Mouse (Mus musculus): ENCODE data around the gene Ston2.
A peak's percentile ranks its signal among the peaks of the same experiment; 100 is the strongest.

Ston2 gene

GRCm38 (mm10) chr12:91666607-91667006, 121.6 kb downstream of the Ston2 start:
- DNase-seq (ENCODE audit: inconsistent age in 2 of 2, low spot score in 1 of 2), result no peak

GRCm38 (mm10) chr12:91665431-91665830, 122.8 kb downstream of the Ston2 start:
- DNase-seq (ENCODE audit: inconsistent age in 2 of 2, low spot score in 1 of 2), result no peak

DNA sequence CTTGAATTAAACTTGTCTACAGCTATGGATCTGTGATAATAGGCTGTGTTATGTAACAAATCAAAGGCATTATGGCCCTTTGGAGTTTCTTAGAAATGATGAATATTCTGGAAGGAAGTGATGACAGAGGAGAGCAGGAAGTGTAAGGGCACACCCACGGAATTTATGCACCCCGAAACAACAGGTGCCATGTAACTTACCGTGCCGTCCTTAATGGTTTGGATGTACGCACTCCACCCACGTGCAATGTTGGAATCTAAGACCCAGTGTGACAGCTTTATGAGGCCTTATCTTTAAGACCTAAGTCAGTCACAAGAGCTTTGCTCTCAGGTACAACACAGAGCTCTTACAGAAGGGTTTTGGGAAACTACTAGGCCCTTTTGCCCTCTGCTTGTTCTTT, 124.9 kb downstream of the Ston2 start:
- no peak for DNase-seq (ENCODE audit: inconsistent age in 2 of 2, low spot score in 1 of 2)

GRCm38 (mm10) chr12:91662844-91663243, 125.3 kb downstream of the Ston2 start:
- DNase-seq (ENCODE audit: inconsistent age in 2 of 2, low spot score in 1 of 2), result no peak

DNA sequence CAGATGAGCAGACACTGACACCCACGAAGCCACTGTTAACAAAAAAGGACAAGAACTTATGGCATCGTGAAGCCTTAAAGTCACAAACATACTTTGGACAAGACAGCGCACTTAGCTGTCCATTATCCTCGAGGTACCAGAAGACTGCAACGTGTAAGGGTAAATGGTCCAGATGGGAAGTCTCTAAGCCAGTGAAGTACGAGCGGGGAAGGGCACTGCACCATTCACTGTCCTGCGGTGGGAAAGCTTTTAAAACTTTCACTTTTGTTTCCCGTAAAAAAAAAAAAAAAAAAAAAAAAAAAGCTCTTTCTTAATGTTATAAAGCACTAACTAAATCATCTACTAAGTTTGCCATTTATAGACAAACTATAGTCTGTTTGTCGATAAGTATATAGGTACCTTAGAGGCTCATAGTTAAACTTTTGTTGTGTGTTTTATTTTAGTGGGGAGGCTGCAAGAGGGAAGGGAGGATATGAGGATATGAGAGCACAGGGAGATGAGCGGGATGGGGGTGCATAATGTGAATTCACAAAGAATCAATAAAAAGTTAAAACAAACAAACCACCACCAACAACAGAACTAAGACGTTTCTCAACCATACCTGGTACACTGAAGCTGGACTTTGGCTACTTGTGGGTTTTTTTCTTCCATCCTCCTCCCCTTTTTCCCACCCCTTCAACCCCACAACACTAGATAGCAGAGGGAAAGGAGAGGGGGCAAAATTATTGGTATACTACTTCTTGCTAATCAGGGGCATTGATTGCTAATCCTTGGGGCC, 127.4 kb downstream of the Ston2 start:
- DNase-seq (ENCODE audit: inconsistent age in 2 of 2, low spot score in 1 of 2), result no peak

DNA sequence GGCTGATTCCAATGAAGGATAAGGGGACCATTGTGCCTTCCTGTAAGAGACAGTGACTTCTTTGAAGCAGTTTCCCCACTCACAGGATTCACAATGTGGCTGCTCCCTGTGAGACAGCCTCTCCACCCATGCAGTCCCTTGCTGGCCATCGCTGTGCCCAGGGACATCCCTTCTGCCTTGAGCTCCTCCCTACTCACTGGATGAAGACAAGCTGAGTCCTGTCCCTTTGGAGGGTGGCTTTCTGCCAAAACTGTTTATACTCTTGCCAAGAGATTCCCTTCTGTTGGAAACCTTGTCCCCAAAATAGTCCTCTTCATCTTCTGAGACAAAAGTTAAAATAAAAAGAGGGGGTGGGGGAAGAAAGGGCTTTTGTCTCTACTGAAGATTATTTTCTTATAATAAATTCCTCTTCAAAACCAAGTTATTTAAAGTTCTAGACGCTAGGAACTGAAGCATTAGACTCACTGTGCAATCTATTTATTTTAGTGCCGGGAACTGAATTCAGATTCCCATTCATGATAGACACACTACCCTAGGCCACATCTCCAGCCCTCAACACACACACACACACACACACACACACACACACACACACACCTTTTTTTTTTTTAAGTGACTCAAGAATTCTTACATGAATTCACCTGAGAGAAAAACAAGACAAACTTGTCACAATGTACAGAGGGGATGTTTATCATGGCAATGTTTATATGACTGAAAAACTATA, 133.6 kb downstream of the Ston2 start:
- DNase-seq (ENCODE audit: inconsistent age in 2 of 2, low spot score in 1 of 2), result peak in 1 of 2 experiments; percentile 84

DNA sequence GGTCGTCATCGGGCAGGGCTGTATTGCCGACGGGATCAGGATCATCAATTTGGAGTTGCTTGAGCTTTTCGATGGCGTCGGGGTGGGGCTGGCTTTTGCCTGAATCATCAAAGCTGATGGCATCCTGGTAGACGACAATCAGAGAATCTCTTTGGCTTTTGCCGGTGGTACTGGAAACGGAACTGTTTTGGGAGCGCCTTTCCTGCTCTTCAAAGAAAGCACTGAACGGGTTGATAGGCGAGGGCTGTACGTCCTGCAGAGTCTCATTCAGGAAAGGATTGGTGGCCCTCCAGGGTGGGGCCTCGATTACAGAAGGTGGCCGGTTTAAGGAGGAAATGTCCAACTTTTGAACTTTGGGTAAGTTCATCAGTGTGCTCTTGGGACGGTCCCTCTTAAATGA, 139.8 kb downstream of the Ston2 start:
- DNase-seq (ENCODE audit: inconsistent age in 2 of 2, low spot score in 1 of 2), result no peak

DNA sequence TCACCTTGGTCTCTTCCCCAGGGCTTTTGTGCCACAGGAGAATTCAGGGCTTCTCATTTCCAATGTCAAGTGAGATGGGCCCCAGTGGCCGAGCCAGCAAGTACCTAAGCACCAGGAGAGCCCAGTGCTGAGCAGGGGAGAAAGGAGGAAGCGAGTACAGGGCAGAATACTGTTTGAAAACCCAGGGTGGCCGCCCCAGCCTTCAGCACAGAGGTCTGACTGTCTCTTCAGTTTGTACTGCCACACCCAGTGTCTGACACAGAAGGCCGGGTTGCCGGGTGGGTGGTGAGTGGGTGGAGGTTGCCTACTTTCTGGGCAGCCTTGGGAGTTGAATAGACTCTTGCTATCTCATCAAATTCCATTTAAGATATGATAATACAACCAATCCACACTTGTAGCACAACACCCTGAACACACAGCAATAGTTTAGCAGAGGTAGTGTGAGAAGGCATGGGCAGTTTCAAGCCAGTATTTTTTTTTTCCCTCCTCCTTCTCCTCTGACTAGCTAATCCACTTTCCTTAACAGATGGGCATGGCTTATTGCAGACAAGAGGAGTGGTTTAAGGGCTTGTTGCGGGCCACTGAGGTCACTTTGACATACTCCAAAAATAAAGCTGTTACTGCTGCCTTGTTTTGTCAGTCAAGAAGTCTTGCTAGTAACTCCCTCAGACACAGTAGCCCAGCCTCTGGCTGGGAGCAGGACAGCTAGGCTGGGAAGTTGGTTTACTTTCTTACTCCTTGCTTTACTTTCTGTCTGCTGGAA, 142.6 kb downstream of the Ston2 start:
- no peak for DNase-seq (ENCODE audit: inconsistent age in 2 of 2, low spot score in 1 of 2)

DNA sequence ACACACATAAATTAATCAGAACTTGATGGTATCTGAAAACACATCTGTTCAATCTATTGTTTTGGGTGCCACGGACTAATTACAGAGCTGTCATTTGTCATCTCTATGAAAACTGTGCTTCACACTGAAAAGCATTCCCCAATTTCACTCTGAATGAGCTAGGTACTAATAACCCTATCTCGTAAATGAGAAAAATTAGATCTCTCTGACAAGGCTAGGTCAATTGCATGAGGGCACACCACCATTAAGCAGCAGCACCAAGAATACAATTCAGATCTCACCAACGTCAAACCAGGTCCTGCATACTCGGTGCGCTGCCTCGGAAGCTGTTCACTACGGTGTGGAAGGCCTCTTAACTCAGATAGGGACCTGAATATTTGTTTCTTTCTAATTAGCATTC, 145.0 kb downstream of the Ston2 start:
- no peak for DNase-seq (ENCODE audit: inconsistent age in 2 of 2, low spot score in 1 of 2)

- no peak for DNase-seq (ENCODE audit: inconsistent age in 2 of 2, low spot score in 1 of 2)
These were observed 145.6 kb downstream of the Ston2 start for GRCm38 (mm10) chr12:91642426-91643093.

- DNase-seq (ENCODE audit: inconsistent age in 2 of 2, low spot score in 1 of 2), result peak in 1 of 2 experiments; percentile 75
These were observed 146.5 kb downstream of the Ston2 start for GRCm38 (mm10) chr12:91641631-91642141.

GRCm38 (mm10) chr12:91641133-91641532, 147.1 kb downstream of the Ston2 start:
- no peak for DNase-seq (ENCODE audit: inconsistent age in 2 of 2, low spot score in 1 of 2)

GRCm38 (mm10) chr12:91640712-91641111, 147.5 kb downstream of the Ston2 start:
- peak; percentile 37 to 84 for DNase-seq (ENCODE audit: inconsistent age in 2 of 2, low spot score in 1 of 2)

DNA sequence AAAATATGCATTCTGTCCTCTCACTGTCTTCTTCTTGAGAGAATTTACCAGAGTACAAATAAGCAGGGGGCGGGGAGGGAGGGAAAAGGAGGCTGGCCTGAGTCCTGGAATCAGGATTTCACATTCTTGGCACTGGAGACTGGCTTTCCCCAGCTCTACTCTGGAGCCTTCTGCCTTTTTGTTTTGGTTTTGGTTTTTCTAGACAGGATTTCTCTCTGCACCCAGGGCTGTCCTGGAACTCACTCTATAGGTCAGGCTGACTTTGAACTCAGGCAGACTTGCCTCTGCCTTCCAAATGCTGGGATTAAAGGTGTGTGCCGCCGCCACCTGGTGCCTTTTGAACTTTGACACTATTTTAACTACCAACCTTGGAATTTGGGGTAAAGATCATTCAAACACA, 149.8 kb downstream of the Ston2 start:
- DNase-seq (ENCODE audit: inconsistent age in 2 of 2, low spot score in 1 of 2), result peak in 1 of 2 experiments; percentile 45

GRCm38 (mm10) chr12:91637136-91637909, 150.9 kb downstream of the Ston2 start:
- DNase-seq (ENCODE audit: inconsistent age in 2 of 2, low spot score in 1 of 2), result peak; percentile 13 to 64

DNA sequence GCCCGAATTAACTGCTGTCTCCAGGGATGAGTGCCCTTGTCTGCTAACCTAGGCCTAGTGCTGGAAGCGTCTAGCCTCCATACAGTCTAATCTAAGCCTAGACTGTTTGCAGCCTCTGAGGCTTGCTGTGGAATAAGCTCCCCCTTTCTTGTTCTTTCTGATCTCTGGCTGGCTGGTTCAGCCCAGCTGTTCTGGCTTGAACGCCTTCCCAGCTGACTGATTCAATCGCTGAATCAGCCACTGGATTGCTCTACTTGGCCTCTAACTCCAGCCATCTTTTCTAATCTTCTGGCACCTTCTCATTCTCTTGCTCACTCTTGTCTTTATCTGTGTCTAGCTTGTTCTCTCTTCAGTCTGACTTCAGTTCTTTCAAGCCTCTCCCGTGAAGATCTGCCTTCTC, 161.7 kb downstream of the Ston2 start:
- no peak for DNase-seq (ENCODE audit: inconsistent age in 2 of 2, low spot score in 1 of 2)

GRCm38 (mm10) chr12:91625013-91625412, 163.2 kb downstream of the Ston2 start:
- DNase-seq (ENCODE audit: inconsistent age in 2 of 2, low spot score in 1 of 2), result peak; percentile 22 to 76

DNA sequence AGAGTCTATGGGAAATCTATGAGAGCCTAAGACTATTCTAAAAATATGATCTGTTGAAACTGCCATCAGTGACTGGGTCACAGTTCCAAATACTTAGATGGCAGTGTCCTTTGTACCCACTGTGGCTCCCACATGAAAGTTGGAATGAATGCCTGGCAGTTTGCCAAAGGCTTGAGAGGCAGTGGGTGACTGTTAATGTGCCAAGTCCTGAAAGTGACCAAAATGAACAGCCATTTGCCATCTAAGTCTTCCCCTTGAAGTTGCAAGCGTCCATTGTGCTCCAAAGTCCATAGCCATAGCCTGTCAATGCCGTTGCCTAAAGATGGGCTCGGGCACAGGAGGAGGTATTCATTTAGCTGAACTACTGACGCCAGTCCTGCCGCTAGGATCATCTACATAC, 178.8 kb downstream of the Ston2 start:
- DNase-seq (ENCODE audit: inconsistent age in 2 of 2, low spot score in 1 of 2), result peak in 1 of 2 experiments; percentile 25

GRCm38 (mm10) chr12:91607678-91608077, 180.5 kb downstream of the Ston2 start:
- no peak for DNase-seq (ENCODE audit: inconsistent age in 2 of 2, low spot score in 1 of 2)

DNA sequence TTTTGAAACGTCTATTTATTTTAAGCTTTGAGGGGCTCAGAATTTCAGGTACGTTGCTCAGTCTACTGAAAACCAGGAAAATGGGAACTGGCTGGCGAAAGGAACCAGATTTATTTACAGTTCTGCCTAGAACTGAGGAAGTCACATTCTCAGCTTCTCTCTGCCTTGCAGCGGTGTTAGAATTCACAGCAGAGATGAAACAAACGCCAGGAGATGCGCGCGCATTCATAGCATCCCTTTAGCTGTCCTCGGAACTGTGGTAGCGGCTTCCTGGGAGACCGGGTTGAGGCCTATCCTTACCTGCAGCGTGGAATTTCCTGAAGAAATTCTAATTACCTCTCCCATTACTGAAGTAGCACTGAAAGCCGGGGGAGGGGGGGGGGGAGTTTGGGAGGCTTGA, 181.5 kb downstream of the Ston2 start:
- no peak for DNase-seq (ENCODE audit: inconsistent age in 2 of 2, low spot score in 1 of 2)
